Mouse (Mus musculus) right cerebral cortex, postnatal 4 days (tissue): ENCODE data around the gene Dnajb11.

Experiments
- DNase-seq: peaks from one replicate; pipeline ENCODE4 v3.0.0-alpha.2; 2022

Dnajb11 gene

DNA sequence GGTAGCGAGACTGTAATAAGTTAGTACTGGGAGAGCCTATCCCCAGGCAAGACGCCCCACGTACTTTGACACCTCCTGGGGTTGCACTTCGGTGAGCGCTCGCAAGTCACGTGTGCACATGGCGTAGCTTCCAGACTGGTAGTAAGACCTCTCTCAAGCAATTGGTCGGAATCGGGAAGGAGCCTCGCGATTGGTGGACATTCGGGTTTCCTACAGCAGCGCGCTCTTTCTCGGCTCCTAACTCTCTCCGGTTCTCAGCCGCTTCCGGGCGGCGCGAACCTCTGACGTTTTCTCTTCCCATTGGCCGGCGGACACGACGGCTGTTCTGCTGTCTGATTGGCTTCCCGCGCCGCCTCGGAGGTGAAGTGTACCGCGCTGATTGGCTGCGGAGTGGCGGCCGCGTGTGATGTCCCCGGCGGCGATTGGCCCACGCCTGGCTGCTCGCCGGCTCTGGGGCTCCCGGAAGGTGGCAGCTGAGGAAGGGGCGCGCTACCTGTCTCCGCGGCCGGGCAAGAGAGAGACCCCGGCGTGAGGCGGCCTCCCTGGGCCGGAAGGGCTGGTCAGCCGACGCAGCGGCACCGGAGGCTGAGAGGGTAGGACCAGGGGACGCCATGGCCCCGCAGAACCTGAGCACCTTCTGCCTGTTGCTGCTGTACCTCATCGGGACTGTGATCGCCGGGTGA is at the start of gene Dnajb11, which contains the start of gene Tbccd1:
TSS of gene Dnajb11 (plus strand) at position 415 of the 683 bp plus-strand sequence.
TSS of gene Tbccd1 (minus strand) at position 239 of the 683 bp plus-strand sequence.
- DNase-seq: peak; percentile 97

DNA sequence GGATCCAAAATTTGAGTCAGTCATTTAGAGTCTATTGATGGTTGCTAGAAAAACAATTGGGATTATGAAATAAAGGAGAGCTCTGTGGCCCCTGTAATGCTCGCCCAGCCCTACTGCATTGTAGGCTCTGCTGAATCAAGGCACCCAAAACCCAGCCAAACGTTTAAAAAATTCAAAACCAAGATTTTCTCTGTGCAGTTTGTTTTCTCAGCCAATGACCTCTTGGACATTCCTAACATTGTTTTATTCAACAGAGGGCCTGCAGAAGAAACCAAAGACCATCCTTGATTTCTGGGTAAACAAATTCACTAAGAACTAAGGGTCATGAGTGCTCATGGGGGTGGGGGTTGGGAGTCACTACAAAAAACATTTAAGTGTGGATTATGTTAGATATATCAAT is 46.2 kb upstream of the Dnajb11 start, which contains the start of gene Crygs:
TSS of gene Crygs (minus strand) at position 101 of the 400 bp plus-strand sequence.
- no peak for DNase-seq

DNA sequence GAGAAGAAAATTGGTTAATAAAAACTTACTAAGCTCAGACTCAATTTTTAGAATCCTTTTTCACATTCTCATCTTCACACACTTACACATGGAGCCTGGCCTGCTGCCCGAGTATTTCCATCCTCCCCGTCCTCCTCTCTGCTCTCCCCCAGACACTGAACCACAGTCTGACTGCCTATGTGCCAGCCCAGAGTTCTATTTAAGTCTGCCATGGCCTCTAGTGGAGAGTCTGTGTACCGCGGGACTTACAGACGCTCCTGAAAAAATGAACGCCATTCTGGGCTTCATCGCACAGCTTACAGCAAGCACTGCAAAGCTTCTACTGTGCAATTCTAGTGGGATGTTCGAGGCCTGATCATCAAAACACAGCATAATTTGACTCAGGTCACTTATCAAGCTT is 36.9 kb upstream of the Dnajb11 start:
- DNase-seq: peak; percentile 47

DNA sequence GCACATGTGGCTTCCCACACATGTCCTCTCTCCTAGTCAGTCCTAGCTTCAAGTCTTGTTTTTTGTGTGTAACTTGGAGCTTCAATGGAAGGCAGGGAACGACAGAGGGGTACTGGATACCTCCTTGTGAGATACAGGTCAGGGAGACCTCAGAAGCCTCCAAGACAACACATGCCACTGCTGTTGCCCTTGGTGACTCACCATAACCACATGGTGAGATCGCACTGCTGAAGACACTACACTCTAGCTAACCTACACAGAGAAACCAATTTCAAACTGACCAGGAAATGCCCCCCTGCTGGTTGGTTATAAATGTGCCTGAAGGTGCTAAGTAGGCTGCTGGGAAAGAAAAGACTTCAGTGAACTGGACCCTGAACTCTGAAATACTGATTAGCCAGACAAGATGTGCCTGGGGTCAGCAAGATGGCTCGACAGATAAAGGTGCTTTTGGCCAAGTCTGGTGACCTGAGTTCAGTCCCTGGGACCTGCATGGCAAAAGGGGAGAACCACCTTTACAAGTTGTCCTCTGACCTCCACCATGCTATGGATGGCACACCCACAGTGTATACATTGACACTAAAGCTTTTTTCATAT is 24.6 kb upstream of the Dnajb11 start:
- no peak for DNase-seq

DNA sequence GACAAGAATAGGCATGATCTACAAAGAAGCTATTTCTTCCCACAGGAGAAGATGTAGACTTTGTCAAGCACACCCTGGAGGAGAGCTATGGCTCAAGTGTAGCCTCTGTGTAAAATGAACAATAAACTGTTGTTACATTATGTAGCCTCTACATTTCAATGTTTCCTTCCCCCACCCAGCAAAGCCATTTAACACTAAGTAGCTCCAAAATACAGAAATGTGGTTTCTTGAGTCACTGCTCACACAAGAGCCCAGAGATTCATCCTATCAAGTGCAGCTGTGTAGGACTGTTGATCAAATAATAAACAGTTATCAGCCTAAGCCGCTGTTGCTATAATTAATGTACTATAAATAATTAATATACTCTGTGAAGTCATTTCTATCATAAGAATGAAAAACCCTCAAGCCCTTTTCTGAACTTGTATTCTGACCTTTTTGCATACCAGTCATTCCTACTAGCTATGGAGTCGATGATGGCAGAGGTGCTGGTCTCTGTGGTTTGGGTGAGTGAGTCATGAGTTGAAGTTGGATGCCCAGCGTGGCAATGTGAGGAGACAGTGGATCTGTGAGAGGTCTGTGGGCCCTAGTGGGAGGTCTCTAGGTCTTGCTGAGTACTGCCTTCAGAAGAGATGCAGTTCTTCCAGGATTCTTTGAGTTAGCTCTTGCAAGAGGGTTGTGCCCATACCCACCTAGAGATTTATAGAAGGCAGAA is 18.3 kb upstream of the Dnajb11 start:
- DNase-seq: no peak

DNA sequence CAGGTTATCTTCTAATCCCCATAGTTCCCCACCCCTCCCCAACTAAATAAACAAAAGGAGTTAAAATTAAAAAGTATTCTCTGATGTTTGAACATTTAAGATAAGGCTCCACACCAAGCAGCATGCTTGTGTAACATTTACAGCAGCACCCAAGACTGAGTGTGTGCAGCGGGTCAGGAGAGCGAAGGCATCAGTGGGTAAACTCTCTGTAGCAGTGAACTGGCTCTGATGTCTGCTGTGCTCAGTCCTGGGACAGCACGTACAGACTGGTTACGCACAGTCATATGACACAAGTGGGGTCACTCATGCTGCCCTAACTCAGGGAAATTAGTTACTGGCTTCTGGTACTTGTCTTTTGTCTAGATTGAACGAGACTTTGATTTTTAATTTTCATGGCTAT is 14.8 kb upstream of the Dnajb11 start:
- DNase-seq: no peak

DNA sequence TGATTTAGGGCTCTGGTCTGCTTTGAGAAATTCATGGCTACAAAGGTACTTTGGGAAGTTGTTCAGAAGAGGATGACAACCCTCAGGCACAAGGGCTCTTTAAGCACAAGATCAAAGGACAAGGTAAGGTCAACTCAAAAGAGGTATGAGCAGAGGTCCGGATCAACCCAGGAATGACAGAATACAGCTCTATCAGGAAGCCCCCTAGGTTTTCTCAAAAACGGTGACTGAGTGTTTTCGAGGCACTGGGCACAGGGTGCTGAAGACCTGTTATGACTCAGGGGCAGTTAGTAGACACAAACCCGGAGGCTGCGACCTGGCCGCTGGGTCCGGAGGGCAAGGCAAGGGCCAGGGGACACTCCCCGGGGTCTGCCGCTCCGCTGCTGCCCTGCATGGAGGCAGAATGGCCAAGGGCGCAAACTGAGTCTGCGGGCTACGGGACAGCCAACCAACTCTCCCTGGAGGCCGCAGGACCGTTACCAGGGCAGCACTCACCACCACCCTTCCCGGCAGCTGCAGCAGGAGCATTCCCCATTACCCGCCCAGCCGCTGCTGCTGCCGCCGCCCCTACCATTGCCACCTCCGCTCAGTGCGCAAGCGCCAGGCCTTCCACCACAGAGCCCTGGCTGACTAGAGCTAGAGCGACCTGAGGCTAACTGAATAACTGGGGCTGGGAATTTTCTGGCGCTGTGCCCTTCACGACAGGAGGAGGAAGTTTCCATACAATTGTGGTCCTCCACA is 13.4 kb upstream of the Dnajb11 start:
- DNase-seq: peak; percentile 83

DNA sequence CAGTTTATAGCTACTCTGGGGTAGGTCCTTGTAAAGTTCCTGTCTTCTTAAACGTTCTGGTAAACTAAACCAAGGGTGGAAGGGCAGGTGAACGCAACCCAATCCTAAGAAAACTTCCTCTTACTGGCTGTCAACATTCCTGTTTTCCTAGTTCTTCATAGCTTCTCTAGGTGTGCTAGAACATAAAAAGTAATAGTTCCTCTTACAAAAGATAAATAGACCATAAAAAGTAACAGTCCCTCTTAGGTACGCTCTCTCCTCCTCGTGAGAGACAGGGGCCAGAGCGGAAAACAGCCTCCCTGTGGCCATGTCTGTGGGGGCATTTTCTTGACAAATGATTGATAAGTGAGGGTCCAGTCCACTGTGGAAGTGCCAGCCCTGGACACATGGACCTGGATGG is 12.8 kb upstream of the Dnajb11 start:
- DNase-seq: no peak

DNA sequence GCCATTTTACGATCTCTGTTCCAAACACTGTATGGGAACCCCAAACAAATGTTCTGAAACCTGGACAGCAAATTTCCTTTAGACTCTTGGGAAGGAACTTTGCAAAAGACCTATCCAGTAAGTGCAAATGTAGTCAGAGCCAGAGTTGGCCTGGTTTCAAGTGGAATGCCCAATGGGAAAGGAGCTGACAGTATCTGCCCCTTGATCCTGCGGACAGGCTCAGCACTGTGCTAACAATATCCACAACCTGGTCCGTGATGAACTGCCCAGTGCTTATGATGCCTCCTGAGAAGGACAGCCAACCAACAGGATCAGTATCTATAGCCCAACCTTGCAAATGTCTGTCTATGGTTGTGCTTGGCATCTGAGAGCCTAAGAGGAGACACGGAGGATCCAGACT is 12.2 kb upstream of the Dnajb11 start:
- no peak for DNase-seq

DNA sequence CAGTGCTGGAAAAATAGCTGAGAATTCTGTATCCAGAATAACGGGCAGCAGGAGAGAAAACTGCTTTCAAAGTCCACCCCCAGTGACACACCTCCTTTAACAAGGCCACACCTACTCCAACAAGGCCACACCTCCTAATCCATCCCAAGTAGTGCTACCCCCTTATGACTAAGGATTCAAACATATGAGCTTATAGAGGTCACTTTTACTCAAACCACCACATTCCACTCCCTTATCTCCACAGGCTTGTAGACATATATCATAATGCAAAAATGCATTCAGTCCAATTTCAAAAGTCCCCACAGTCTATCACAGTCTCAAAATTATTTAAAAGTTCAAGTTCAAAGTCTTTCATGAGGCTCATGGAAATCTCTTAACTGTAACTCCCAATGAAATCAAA is 10.0 kb upstream of the Dnajb11 start:
- no peak for DNase-seq

DNA sequence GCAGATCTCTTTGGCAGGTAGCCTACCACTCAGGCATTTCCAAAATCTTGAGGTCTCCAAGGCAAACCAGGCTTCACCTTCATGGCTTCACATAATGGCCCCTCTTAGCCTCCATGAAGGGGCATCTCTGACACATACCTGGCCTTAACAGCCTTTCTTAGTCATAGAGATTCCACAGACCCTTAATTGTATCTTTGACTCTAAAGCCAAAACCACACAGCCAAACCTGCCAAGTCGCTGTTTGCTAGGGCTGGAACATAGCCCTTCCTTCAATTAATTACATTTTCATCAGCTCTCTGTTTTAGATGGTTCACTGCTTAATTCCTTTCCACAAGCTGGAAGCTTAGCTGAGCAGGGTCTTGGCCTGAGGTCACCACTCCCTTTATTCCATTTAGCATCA is 9.3 kb upstream of the Dnajb11 start:
- no peak for DNase-seq

DNA sequence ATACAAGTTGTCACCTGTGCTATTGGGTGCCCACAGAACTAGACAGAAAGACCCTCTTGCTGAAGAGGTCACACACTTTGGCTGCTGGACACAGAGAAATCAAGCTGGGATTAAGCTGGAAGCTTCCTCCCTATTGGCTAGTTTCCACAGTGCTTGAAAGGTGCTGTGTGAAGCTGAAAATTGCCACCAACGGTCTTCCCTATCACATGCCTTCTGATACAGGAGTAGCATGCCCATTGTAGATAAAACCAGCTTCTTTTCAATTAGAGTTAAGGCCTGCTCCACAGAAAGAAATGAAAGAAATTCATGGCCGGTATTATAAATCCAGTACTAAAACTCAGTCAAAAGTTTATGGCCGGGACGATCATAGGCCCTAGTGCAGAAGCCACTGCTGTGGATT is 4.9 kb upstream of the Dnajb11 start:
- no peak for DNase-seq

DNA sequence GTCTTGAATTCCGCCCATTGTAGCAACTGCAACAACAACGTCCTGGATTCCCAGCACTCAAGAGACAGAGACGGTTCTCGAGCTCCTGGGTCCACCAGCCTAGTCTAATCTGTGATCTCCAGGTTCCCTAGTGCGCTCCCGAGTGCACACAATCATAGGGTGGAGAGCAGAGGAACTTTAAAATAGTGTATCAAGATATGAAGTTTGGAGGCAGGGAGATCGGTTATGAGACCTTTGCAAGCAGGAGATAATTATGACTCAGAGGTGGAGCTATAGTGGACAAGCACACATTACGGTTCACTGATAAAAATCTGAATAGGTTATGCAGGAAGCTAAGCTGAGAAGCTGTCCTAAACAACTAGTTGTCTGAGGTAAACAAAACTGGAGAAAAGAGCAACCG is 872 bp upstream of the Dnajb11 start:
- no peak for DNase-seq

DNA sequence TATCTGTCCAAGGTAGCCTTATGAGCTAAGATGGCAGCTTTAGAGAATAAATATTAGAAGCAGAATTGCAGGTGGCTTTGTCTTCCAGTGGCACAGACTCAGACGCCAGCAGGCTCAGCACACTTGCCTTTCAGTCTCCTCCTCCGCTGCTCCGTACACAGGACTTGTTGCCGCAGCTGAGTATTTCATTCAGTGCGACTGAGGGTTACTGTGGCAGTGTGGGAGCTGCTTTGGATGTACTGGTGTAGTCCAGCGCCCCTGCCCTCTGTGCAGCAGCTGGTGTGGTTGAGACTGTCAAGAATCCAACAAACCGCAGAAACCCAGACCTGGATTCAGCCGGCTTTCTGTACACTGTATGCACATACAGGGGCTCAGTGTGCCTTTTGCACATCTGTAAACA is 14.8 kb downstream of the Dnajb11 start:
- no peak for DNase-seq

DNA sequence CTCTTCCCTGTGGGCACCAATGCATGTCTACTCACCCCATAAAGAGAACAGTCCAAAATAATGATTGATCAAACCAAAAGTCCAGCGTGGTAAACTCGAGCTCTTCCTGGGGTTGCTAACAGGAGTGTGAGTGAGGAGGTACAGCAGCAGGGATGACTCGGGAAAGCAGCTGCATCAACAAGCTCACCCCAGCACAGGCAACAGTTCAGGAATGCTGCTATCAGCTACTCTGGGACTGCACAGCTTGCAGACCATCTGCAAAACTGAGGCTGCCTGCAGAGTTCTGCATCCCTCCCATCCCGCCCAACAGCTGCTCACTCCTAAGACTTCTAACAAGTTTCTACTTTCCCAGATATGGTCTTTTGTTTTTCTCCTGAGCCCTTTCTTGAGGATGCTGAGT is 15.7 kb downstream of the Dnajb11 start:
- no peak for DNase-seq

DNA sequence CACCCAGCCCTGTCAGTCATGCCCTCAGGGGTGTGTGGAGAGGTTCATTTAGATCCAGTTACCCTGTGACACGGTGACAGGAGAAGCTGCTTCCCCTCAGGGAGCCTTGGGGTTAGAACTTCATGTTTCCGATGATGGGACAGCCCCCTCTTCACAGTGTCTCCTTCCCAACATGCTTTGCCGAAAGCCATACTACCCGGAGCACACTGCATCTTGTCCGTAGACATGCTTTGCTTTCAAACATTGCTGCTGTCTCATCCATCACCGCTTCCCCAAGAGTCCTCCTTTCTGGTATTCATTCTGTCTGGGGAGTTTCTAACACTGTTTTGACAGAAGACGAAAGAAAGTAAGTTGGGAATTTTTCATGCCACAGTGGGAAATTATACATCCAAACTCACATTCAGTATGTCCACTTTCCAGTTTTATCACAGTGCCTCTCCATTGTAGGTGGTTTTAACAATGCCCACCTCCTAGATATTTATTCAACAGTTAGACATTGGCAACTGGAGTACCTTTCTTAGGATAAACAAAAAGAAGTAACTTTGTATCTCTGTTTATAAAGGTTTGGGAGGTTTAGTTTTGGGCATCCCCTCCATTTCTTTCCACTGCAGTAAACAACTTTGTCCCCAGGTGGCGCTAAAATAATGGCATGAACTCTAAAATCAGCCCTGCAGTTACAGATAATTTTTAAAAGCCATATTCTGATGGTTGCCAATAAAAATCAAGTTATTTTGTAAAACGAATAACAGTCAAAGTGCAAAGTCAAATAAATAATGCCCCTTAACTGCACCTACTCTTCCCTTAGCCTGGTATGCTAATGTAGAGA is 18.8 kb downstream of the Dnajb11 start:
- DNase-seq: peak; percentile 64

DNA sequence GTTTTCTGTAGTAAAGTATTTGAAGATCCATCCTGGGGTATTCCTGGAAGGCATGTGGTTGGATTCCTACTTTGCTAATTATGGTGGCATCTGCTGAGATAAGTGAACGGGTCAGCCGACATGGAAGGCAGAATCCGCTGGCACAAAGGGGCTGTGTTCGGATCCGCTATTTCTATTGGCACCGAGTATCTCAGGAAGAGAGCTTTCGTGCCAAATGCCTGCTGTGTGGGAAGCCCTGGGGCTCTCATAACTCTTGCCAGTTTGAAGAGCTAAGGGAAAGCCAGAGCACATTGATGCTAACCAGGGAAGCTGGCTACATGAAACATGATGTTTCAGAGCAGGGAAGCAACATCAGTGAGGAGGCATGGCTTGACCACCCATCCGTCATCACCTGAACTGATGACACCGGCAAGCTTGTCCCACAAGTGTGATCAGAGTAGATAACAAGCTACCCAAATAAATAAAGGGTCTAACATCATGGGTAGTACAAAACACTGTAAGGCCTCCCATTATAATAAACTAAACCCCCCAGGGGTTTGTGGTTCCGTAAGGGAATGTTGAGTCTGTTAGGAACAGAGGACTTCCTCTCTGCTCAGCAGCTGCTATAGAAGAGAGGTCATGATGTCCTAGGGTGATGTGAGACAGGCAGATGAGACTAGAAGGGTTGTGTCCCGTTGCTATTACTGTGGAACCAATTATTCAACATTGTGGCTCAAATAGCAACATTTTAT is 20.2 kb downstream of the Dnajb11 start:
- no peak for DNase-seq

DNA sequence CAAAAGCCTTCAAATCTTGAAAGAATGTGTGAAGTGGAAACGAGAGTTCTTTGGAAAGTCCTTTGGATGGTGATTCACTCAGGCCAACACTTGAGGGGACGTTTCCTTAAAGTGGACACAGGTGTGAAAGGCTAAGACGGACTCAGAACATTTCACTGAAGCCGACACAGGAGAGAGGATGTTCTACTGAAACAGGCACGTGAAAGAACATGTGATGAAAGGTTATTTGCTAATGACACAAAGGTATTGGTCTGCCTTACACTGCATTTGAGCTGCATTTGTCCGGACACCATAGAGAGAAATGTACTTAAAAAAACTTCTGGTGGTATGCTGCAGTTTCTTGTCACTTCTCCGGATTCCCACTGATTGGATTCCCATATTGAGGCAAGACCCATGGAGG is 21.1 kb downstream of the Dnajb11 start:
- DNase-seq: no peak

DNA sequence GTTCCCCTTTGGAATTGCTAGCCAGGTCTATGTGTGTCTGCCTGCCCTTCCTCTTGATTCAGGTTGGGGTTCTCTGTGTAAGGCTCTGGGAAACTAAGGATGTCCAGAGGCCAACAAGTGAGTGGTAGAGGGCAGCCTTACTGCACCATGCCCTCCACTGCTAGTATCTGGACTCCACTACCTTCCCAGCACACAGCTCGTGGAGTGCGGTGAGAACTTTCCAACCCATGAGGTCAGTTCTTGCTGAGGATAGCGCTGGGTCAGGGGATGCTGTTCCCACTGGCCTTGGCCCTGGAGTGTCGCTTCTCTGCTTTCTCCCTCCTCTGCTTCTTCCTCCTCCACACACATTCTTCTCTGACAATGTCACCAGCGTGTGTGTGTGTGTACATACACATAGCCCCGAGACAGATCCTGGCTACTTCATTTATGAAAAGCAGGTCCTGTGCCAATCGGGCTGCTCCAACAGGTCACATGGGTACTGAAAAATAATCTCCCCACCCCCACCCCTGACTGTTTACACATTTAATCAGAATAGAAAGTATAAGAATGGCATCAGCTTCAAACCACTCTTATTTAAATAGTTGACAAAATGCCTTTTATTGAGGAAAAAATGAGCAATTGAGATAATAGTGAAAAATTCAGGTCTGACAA is 22.4 kb downstream of the Dnajb11 start:
- no peak for DNase-seq

DNA sequence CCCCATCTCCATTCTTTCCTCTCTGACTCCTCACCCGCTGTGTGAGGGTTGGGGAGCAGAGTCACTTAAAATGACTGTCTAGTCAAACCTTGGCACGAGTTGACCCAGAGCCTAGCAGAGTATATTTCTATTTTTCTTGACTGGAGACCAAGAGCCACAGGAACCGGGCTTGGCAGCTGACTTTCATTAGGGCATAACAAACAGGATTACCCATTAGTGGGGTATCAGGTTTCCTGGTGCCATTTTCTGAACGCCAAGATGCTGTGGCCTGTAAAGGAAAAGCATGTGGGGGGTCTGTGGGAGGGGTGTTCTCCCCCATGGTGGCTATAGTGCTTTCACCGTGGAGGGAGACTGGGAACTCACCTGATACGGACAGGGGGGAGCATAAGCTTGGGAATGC is 23.3 kb downstream of the Dnajb11 start:
- no peak for DNase-seq

DNA sequence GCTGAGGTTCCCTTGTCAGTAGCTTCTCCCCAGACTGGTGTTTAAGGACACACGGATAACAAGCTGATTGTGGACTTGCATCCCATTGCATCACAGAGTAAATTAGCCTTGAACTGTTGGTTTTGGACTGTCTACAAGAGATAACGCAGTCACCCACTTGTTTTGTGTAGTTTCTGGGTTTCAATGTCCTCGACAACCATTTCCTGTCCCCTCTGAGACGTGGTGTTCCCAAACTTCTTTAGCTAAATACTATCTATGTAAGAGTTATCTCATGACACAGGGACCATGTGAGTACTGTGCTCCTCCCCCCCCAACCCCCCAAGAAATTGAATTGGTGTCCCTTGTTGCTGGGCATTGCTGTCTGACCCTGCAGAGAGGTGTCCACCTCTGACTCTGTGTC is 23.8 kb downstream of the Dnajb11 start:
- no peak for DNase-seq
